Mouse (Mus musculus): ENCODE measurements around the gene Prkag2.

- TF ChIP-seq CTCF (IDR thresholded peaks at IDR 0.05; ENCODE audit: control insufficient read depth, insufficient read depth, insufficient read length) (no peak), MAX (IDR thresholded peaks at IDR 0.05) (no peak), USF1 (IDR thresholded peaks at IDR 0.05; ENCODE audit: low read depth) (no peak), MYOG (IDR thresholded peaks at IDR 0.05; ENCODE audit: control insufficient read depth, extremely low read depth, insufficient read length) (no peak), FOSL1 (IDR thresholded peaks at IDR 0.05; ENCODE audit: insufficient read depth, low read length, poor library complexity, severe bottlenecking) (no peak), CEBPB (IDR thresholded peaks at IDR 0.05; ENCODE audit: low read depth) (no peak)
Observed at GRCm38 (mm10) chr5:24902835-24903234, 197.6 kb downstream of the Prkag2 start.
